In genomic region chr1:135282536-135283286, GRCm38 (mm10) we compare ENCODE assay signal across 8 mouse cellular contexts. TPM values are rescaled to one million over a fixed set of nuclear protein-coding genes. Genes with fewer than 3 reads are reported as not detected.
DNase-seq lines count a peak whose midpoint lies in the region; ATAC-seq and TF ChIP-seq lines count a peak whose summit lies in the region.

No protein-coding gene starts in this region.

- peaks cover 16% of the 10 kb centered on the region for H3K36me3 ChIP-seq in midbrain, embryonic 12.5 days

- no peaks in the 10 kb centered on the region for H3K27me3 ChIP-seq in midbrain, embryonic 12.5 days

- TF ChIP-seq POLR2A in bone marrow, adult 2 months (IDR thresholded peaks at IDR 0.05; ENCODE audit: borderline replicate concordance, control insufficient read depth, low read depth, low read length), result no peak

- no peak for ATAC-seq in midbrain, embryonic 12.5 days (ENCODE audit: low FRiP score, low read depth)

- H3K4me1 ChIP-seq in bone marrow, adult 2 months (ENCODE audit: control insufficient read depth, insufficient read depth, low read length), result no peaks in the 10 kb centered on the region; the same call in 1 of the 2 replicates
- H3K4me1 ChIP-seq in midbrain, embryonic 12.5 days, result peaks cover 23% of the 10 kb centered on the region

- intact Hi-C loops in left cerebral cortex, postnatal 36 days (cut with DNase I), result loop anchor here (5.0 kb wide), 1 partner anchor 85 kb away; no protein-coding TSS in a partner anchor

- under 1% methylated on average over 13 of the region's 13 CpGs for WGBS in bone marrow, adult 2 months
- 3% methylated on average over 13 of the region's 13 CpGs for WGBS in large intestine, adult 2 months
- WGBS in midbrain, embryonic 12.5 days, result 44% methylated on average over 13 of the region's 13 CpGs

- peak overlapping the region; percentile 96 for H3K27ac ChIP-seq in bone marrow, adult 2 months (ENCODE audit: control insufficient read depth, insufficient read depth, low read depth, low read length, poor library complexity)
- H3K27ac ChIP-seq in midbrain, embryonic 12.5 days (replicated peaks), result peak overlapping the region; percentile 79

- TF ChIP-seq CTCF in bone marrow, adult 2 months (IDR thresholded peaks at IDR 0.05; ENCODE audit: control insufficient read depth, insufficient read depth, low read length), result no peak

- no peaks in the 10 kb centered on the region for H3K9me3 ChIP-seq in midbrain, embryonic 12.5 days

- H3K9ac ChIP-seq in midbrain, embryonic 12.5 days (replicated peaks), result peak overlapping the region; percentile 80

- H3K4me2 ChIP-seq in midbrain, embryonic 12.5 days (replicated peaks), result peak overlapping the region; percentile 79

- DNase-seq in adrenal gland, adult 2 months, result peak; percentile 53
- no peak for DNase-seq in adrenal gland, postnatal 4 days (ENCODE audit: low spot score in 2 of 2)
- DNase-seq in heart, adult 8-10 months (ENCODE audit: low spot score), result peak; percentile 53
- DNase-seq in large intestine, adult 2 months (ENCODE audit: low read depth, low spot score), result peak; percentile 48
- DNase-seq in left cerebral cortex, postnatal 36 days (ENCODE audit: low spot score in 2 of 2), result no peak
- no peak for DNase-seq in thymus, postnatal 36 days

- H3K4me3 ChIP-seq in bone marrow, adult 2 months (replicated peaks; ENCODE audit: control insufficient read depth, low read depth, low read length), result peak overlapping the region; percentile 87
- peak overlapping the region; percentile 61 for H3K4me3 ChIP-seq in midbrain, embryonic 12.5 days

RNA-seq across cellular contexts. Expression of gene Rnpep, which starts 1.2 kb away (rescaled TPM):
- 10 to 100 TPM; 50.5 to 60.8 TPM for total RNA-seq in adrenal gland, adult 2 months (2021)
- polyA plus RNA-seq in adrenal gland, adult 2 months (2012; rRNA removed), result 41.1 and 41.6 TPM in 2 replicates
- total RNA-seq in adrenal gland, postnatal 4 days (2021), result 10 to 100 TPM; 47.3 to 48.8 TPM
- polyA plus RNA-seq in bone marrow, adult 2 months (2011; ENCODE audit: insufficient read depth, insufficient read length, low replicate concordance, missing spikeins), result 17.9 and 33.0 TPM in 2 replicates
- 10 to 100 TPM; 18.9 to 22.7 (median 21.2) TPM for total RNA-seq in heart, adult 8-10 months (2022)
- 93.4 and 112 TPM in 2 replicates for polyA plus RNA-seq in large intestine, adult 2 months (2012; rRNA removed)
- polyA plus RNA-seq in midbrain, embryonic 12.5 days (2016; fragmentation: Nextera tagmentation; extraction: Ambion mirVana), result 93.3 and 101 TPM in 2 replicates
- total RNA-seq in left cerebral cortex, postnatal 36 days (2021), result 10 to 100 TPM; 48.2 to 64.4 TPM

RNA-seq across cellular contexts. Expression of gene Elf3, which starts 24.3 kb away (rescaled TPM):
- total RNA-seq in adrenal gland, adult 2 months (2021), result under 1 TPM in 1 of 2 experiments, not detected in 1; 0.38 TPM
- 0.10 and 0.46 TPM in 2 replicates for polyA plus RNA-seq in adrenal gland, adult 2 months (2012; rRNA removed)
- total RNA-seq in adrenal gland, postnatal 4 days (2021), result 1 to 10 TPM in 1 of 2 experiments, under 1 TPM in 1; 0.37 to 4.7 TPM
- not detected in 2 replicates for polyA plus RNA-seq in bone marrow, adult 2 months (2011; ENCODE audit: insufficient read depth, insufficient read length, low replicate concordance, missing spikeins)
- under 1 TPM in 1 of 4 experiments, not detected in 3; 0.14 TPM for total RNA-seq in heart, adult 8-10 months (2022)
- polyA plus RNA-seq in large intestine, adult 2 months (2012; rRNA removed), result 304 and 322 TPM in 2 replicates
- 0.52 and 0.70 TPM in 2 replicates for polyA plus RNA-seq in midbrain, embryonic 12.5 days (2016; fragmentation: Nextera tagmentation; extraction: Ambion mirVana)
- not detected for total RNA-seq in left cerebral cortex, postnatal 36 days (2021)

RNA-seq across cellular contexts. Expression of gene Timm17a, which starts 30.9 kb away (rescaled TPM):
- total RNA-seq in adrenal gland, adult 2 months (2021), result 100 to 1,000 TPM; 174 to 237 TPM
- 40.7 and 54.2 TPM in 2 replicates for polyA plus RNA-seq in adrenal gland, adult 2 months (2012; rRNA removed)
- total RNA-seq in adrenal gland, postnatal 4 days (2021), result 100 to 1,000 TPM; 175 to 176 TPM
- 30.9 and 32.7 TPM in 2 replicates for polyA plus RNA-seq in bone marrow, adult 2 months (2011; ENCODE audit: insufficient read depth, insufficient read length, low replicate concordance, missing spikeins)
- 100 to 1,000 TPM; 342 to 418 (median 385) TPM for total RNA-seq in heart, adult 8-10 months (2022)
- 71.0 and 73.1 TPM in 2 replicates for polyA plus RNA-seq in large intestine, adult 2 months (2012; rRNA removed)
- polyA plus RNA-seq in midbrain, embryonic 12.5 days (2016; fragmentation: Nextera tagmentation; extraction: Ambion mirVana), result 162 and 170 TPM in 2 replicates
- 100 to 1,000 TPM; 148 to 171 TPM for total RNA-seq in left cerebral cortex, postnatal 36 days (2021)

RNA-seq across cellular contexts. Expression of gene Lmod1, which starts 41.9 kb away (rescaled TPM):
- 1 to 10 TPM; 2.1 to 2.6 TPM for total RNA-seq in adrenal gland, adult 2 months (2021)
- polyA plus RNA-seq in adrenal gland, adult 2 months (2012; rRNA removed), result 0.77 and 1.1 TPM in 2 replicates
- 1 to 10 TPM in 1 of 2 experiments, under 1 TPM in 1; 0.81 to 1.1 TPM for total RNA-seq in adrenal gland, postnatal 4 days (2021)
- polyA plus RNA-seq in bone marrow, adult 2 months (2011; ENCODE audit: insufficient read depth, insufficient read length, low replicate concordance, missing spikeins), result not detected in 2 replicates
- total RNA-seq in heart, adult 8-10 months (2022), result 1 to 10 TPM; 1.9 to 3.0 (median 2.5) TPM
- 17.6 and 19.1 TPM in 2 replicates for polyA plus RNA-seq in large intestine, adult 2 months (2012; rRNA removed)
- 0.60 and 0.85 TPM in 2 replicates for polyA plus RNA-seq in midbrain, embryonic 12.5 days (2016; fragmentation: Nextera tagmentation; extraction: Ambion mirVana)
- under 1 TPM; 0.59 to 0.95 TPM for total RNA-seq in left cerebral cortex, postnatal 36 days (2021)

Comparison
In these comparisons a context has a peak if more than half of its experiments do, and no peak if none do; other contexts are left out.
1. DNase-seq: peak in adrenal gland, adult 2 months (single experiment), heart, adult 8-10 months (single experiment) and large intestine, adult 2 months (single experiment); none in adrenal gland, postnatal 4 days (0 of 2), left cerebral cortex, postnatal 36 days (0 of 2) and thymus, postnatal 36 days (0 of 2).